Mouse (Mus musculus) left cerebral cortex, adult 2 months (tissue): ENCODE measurements at regions not wholly inside any gene's neighbourhood (a gene's known extent, or its start where the extent isn't known, plus 50 kb on each side); places are given as distances from the start of the nearest gene placed in this dataset.

ENCODE experiments used
- DNase-seq, 2 experiments: peaks; one replicate each; pipeline ENCODE4 v3.0.0; 2021 to 2022; ENCODE audit warnings: low spot score in 2 of 2, mixed read lengths in 1 of 2; ENCODE audit errors: extremely low spot score in 1 of 2
- H3K27ac ChIP-seq: fragments of 200-600 bp; 2 replicates; pipeline ENCODE4 v1.8.1; 2022
- H3K4me3 ChIP-seq: fragments of 200-600 bp; 2 replicates; pipeline ENCODE4 v1.8.1; 2022
- CTCF ChIP-seq: fragments of 200-600 bp; IDR thresholded peaks from 2 replicates; pipeline ENCODE4 v1.8.1; 2022; ENCODE audit warnings: antibody characterized with exemption, mild to moderate bottlenecking, moderate library complexity
- intact Hi-C: fragments of 180-260 bp; cut with DNase I; formaldehyde crosslinking; loops from one replicate; pipeline ENCODE4 v1.15.1; 2025

DNA sequence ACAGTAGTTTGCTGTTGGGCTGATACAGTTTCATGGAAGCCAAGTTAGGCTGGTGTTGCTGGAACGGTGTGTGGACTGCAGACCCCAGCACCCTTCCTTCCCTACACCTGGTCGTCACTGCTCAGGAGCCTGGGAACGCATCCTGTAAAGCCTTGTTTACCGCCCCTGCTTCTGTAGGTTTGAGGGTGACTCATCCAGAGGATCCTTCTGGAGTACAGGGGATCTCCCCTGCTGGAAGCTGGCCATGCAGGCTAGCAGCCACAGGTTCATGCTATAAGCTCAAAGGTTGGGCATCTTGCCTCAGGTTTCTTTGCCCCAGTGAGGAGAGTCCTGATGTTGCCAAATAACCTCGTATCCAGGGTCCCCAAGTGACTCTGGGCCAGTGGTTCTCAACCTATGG lies 86.2 kb upstream of the Gpc1 start:
- no peak overlapping the region for H3K27ac ChIP-seq
- intact Hi-C loops: no loop called here
- DNase-seq: no peak

DNA sequence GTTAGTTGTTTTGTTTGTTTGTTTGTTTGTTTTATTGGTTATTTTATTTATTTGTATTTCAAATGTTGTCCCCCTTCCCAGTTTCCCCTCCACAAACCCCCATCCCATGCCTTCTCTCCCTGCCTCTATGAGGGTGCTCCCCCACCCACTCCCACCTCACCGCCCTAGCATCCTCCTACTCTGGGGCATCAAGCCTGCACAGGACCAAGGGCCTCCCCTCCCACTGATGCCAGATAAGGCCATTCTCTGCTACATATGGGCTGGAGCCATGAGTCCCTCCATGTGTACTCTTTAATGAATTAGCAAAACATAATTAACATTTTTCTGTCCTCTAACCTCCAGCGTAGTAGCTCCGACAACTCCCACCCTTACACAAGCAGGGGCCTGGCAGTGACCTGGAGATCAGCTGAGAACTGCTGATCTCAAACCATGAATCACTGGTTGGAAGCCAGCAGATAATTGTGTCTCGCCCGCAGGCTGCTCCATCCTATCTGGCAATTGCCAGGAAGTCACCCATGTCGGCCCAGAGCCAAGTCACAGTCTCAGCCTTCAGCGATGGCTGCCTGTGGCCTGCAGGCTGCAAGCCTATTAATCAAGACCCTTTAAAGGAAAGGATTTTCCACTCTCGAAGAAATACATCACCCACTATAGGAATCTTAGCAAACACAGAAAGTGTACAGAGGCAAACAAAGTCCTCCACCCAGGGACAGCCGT lies 86.8 kb upstream of the Gpc1 start:
- no peak for DNase-seq
- Histone ChIP-seq H3K4me3 (no peak overlapping the region), H3K27ac (no peak overlapping the region)
- TF ChIP-seq CTCF: no peak
- intact Hi-C loops: no loop called here

More for the DNA sequence above, 86.2 kb upstream of the Gpc1 start:
- H3K4me3 ChIP-seq: no peak overlapping the region
- no peak for TF ChIP-seq CTCF

DNA sequence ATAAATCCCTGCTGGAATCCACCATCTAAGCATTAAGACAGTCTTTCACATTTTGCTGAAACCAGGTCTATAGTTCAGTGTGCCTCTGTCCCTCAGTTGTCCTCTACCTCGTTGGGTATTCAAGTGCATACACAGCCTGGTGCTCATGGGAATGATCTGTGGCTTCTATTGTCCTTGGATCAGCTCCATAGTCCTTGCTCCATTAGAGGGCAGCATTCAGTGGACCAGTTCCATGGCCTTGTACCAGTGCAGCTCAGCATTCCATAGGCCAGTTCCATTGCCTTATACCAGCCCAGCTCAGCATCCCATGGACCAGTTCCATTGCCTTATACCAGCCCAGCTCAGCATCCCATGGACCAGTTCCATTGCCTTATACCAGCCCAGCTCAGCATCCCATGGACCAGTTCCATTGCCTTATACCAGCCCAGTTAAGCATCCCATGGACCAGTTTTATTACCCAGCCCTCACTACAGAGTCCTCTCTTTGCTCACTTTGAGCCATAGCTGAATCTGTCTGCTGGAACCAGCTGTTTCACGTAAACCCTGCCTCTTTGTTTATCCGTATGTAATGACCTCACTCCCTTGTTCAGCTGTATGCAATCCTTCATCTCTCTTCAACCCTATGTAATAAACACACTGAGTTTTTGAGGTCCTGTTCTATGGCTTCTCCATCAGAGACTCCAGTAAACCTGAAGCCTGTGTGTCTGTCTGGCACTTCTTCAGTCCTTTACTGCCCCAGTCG lies 88.4 kb upstream of the Gpc1 start:
- Histone ChIP-seq H3K4me3 (no peak overlapping the region), H3K27ac (no peak overlapping the region)
- peak; percentile 12 for TF ChIP-seq CTCF
- intact Hi-C loops: no loop called here
- DNase-seq: no peak

DNA sequence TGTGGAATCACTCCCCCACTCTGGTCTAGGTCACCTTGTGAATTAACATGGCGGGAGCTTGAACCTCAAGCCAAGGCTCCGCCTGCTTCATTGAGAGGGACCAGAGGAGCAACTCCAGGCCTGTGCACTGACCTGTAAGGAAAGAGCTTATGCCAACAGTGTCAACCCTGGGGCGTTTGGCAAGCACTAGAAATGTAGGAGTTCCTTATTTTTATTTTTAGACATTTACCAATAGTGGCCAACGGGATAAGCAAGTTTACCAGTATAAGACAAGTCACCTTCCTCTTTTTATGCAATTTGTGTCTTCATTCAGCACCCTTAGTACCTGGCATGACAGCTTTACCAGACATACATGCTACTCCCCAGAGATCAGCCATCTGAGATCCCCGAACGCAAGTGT lies 89.1 kb upstream of the Gpc1 start:
- intact Hi-C loops: no loop called here
- TF ChIP-seq CTCF: no peak
- Histone ChIP-seq H3K4me3 (no peak overlapping the region), H3K27ac (no peak overlapping the region)
- DNase-seq: no peak

DNA sequence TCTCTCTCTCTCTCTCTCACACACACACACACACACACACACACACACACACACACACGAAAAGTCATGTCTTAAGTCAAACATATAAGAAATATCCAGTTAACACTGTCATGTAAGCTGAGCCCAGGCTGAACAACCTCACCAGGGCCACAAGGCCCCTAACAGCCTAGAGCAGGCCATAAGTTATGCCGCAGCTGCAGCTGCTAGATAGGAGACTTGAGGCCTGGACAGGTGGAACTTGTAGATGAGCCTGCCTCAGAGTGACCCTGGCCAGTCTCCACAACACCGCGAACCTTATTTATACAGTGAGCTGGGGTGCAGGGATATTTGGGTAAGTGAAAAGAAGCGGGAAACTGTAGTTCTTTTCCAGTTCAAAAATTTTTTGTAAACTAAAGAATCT lies 90.4 kb upstream of the Gpc1 start:
- no peak overlapping the region for H3K27ac ChIP-seq
- H3K4me3 ChIP-seq: no peak overlapping the region
- intact Hi-C loops: no loop called here
- no peak for TF ChIP-seq CTCF
- no peak for DNase-seq

DNA sequence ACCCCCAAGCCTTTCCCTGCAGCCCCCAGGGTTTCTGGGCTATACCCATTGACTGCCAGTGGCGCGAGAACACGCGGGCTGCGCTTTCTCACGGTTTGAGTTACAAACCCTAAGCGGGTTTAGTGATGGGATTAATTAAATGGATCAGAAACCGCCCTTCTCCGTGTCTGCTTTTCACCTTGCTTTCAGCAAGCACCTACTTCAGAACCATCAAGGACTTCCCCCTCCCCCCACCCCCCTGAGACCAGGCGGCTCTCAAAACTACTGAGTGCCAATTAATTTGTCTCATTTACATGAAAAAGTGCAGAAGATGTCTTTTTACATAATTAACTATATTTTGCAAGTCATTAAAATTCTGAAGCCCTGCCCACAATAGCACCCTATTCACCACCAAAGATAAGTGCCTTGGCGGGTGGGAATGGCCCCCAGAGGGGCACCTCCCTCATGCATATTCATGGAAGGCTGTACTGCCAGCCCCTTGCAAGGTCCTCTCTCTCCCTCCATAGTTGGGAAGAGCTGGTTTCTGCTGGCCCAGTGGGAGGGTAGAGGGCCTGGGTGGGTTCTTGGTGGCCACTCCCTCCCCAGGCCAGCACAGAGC lies 89.1 kb upstream of the Otos start:
- intact Hi-C loops: no loop called here
- DNase-seq: no peak
- Histone ChIP-seq H3K27ac (no peak overlapping the region), H3K4me3 (no peak overlapping the region)
- no peak for TF ChIP-seq CTCF

DNA sequence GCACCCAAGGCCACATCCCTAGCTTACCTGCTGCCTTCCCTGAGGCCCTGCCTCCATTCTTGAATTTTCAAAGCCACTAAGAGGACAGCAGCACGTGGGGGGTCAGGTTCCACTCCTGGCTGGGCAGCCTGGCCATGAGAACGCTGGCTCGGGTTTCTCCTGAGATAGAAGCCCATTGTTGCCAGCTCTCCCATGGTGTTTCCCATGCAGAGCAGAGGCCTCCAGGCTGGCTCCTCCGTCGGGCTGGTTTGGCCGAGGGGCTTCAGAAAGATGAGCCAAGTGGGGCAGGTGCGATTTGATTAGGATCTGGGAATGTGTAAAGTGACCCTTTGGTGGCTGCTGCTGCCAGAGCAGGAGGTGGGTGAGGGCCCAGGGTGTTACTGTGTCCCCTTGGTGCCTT lies 87.8 kb upstream of the Otos start:
- H3K4me3 ChIP-seq: no peak overlapping the region
- no peak overlapping the region for H3K27ac ChIP-seq
- DNase-seq: no peak
- intact Hi-C loops: no loop called here
- no peak for TF ChIP-seq CTCF

DNA sequence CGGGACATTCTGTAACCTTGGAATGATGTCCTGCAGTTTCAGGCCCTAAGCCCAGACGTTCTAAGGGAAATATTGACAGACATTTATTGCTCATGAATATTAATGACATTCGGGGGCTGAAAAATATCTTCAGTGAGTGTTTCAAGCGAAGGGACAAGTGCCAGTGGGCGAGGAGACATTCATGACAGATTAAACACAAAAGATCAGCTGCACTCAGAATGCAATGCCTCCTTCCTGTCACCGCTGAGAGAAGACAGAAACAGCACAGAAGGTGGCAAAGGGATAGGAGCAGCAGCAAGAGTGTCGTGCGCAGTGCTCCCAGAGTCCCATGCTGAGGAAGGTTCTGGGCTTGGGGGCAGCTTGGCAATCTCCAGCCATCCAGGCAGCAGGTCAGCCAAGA lies 85.1 kb upstream of the Otos start:
- intact Hi-C loops: no loop called here
- H3K4me3 ChIP-seq: no peak overlapping the region
- no peak for TF ChIP-seq CTCF
- no peak overlapping the region for H3K27ac ChIP-seq
- no peak for DNase-seq

DNA sequence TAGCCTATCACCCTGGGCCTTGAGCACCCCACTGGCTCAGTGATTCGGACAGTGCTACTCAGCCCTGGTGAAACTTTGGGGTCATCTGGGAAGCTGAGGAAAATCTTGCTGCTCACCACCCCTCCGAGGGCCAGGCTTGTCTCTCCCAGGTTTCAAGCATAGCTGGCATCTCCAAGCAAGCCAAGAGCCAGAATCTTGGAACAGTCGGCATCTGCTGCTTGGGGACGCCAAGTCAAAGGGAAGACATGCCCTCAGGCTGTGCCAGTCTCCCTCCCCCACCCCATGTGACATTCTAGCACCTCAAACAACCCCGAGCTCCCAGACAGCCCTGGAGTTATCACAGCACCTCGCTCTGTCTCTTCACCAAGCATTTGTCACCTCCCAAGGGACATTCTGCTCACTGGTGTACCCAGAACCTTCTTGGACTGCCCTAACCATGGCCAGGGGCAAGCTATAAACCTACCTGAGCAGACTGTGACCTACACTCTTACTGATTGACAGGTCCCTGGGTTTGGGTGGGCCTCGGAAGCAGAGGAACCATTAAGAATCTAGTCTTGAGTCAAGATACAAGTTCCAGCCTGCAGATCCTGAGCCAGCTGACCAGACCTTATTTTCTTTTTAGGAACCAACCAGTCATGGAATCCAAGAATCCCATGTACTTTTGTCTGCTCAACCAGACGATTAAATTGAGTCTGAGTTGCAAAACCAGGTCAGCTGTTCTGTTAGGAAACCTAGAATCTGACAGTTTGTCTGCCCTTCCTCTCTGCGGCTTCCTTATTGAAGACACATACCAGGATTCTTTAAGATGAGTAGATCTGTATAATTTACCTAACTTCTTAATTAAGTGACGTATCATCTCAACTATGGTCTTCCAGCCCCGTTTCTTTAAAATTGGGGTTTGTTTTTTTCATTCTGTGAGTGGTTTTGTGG lies 83.0 kb upstream of the Otos start:
- TF ChIP-seq CTCF: no peak
- H3K27ac ChIP-seq: no peak overlapping the region
- no peak for DNase-seq
- H3K4me3 ChIP-seq: no peak overlapping the region
- intact Hi-C loops: no loop called here

DNA sequence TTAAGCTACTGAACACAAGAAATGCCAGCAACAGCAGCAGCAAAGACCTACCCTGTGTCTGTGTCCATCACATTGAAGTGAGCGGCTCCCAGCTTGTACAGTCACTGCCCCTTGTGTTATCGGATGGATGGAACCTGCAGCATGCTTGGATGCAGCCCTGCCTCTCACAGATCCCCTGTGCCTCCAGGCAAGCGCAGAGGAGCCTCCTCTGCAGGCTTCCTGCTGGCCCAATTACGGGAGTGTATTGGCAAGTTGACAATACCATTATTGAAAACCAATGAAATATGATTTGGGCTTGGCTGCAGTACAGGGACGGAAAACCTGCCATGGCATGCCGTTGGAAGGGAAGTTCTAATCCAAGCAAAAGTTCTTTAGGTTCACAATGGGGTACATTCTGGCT lies 81.9 kb upstream of the Otos start:
- no peak overlapping the region for H3K4me3 ChIP-seq
- no peak for DNase-seq
- H3K27ac ChIP-seq: peak overlapping the region; percentile 37; the same call in 1 of the 2 replicates
- intact Hi-C loops: no loop called here
- TF ChIP-seq CTCF: no peak

DNA sequence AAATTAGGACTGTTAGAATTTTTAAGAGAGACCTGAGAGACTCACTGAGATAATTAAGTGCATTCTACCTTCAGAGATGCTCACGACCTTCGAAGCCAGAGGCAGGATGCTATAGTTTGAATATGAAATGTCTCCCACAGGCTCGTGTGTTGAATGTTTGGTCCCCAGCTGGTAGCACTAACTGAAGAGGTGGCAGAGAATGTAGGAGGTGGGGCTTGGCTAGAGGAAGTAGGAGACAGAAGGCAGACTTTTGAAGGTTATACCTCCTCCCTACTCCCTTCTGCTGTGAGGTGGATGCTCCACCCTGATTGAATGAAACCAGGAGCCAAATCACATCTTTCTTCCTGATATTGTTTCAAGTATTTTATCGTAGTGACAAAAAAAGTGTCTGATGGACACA lies 79.3 kb upstream of the Otos start:
- TF ChIP-seq CTCF: no peak
- Histone ChIP-seq H3K27ac (no peak overlapping the region; the same call in 1 of the 2 replicates), H3K4me3 (no peak overlapping the region)
- DNase-seq: peak in 1 of 2 experiments; percentile 19
- intact Hi-C loops: loop anchor here (2.0 kb wide), 1 partner anchor 51 kb away; no protein-coding TSS in a partner anchor
